ENCODE assay signal across 16 mouse cellular contexts in genomic region chr3:27696449-27696797, GRCm38 (mm10).
"Had no signal": no experiment of that assay in that cellular context is flagged by ENCODE, and none has a peak within 500 bp of the region (broad histone marks: within the 10 kb centered on the region; RNA-seq: fewer than 3 reads in every experiment).

No protein-coding gene starts in this region.

- H3K9ac ChIP-seq: intestine, embryonic 15.5 days; limb, embryonic 12.5 days; liver, embryonic 13.5 days; liver, postnatal 0 days; lung, embryonic 15.5 days; midbrain, embryonic 12.5 days; neural tube, embryonic 15.5 days; stomach, embryonic 15.5 days had no signal

- DNase-seq: kidney, postnatal 10 days; layer of hippocampus, postnatal 36 days; liver; liver, embryonic 13.5 days; liver, postnatal 0 days; lung, postnatal 14 days; right cerebral cortex, postnatal 14 days; thymus, postnatal 4 days had no signal

- H3K27me3 ChIP-seq: intestine, embryonic 15.5 days; limb, embryonic 12.5 days; liver, embryonic 13.5 days; lung, embryonic 15.5 days; megakaryocyte, embryonic 14.5 days; midbrain, embryonic 12.5 days; neural tube, embryonic 15.5 days; stomach, embryonic 15.5 days had no signal

- H3K27ac ChIP-seq: intestine, embryonic 15.5 days; limb, embryonic 12.5 days; liver, embryonic 13.5 days; lung, embryonic 15.5 days; macrophage; midbrain, embryonic 12.5 days; neural tube, embryonic 15.5 days; stomach, embryonic 15.5 days had no signal

- ATAC-seq: intestine, embryonic 15.5 days; liver, postnatal 0 days had no signal

- H3K4me1 ChIP-seq: megakaryocyte, embryonic 14.5 days; midbrain, embryonic 12.5 days; neural tube, embryonic 15.5 days had no signal

- H3K4me2 ChIP-seq: intestine, embryonic 15.5 days; limb, embryonic 12.5 days; liver, embryonic 13.5 days; lung, embryonic 15.5 days; midbrain, embryonic 12.5 days; neural tube, embryonic 15.5 days; stomach, embryonic 15.5 days had no signal

- H3K9me3 ChIP-seq: intestine, embryonic 15.5 days; limb, embryonic 12.5 days; liver, embryonic 13.5 days; lung, embryonic 15.5 days; megakaryocyte, embryonic 14.5 days; midbrain, embryonic 12.5 days; neural tube, embryonic 15.5 days; stomach, embryonic 15.5 days had no signal

- H3K4me3 ChIP-seq: intestine, embryonic 15.5 days; limb, embryonic 12.5 days; liver, embryonic 13.5 days; lung, embryonic 15.5 days; megakaryocyte, embryonic 14.5 days; midbrain, embryonic 12.5 days; neural tube, embryonic 15.5 days; stomach, embryonic 15.5 days had no signal

- H3K36me3 ChIP-seq: intestine, embryonic 15.5 days; limb, embryonic 12.5 days; liver, embryonic 13.5 days; lung, embryonic 15.5 days; midbrain, embryonic 12.5 days; neural tube, embryonic 15.5 days; stomach, embryonic 15.5 days had no signal
